Mouse (Mus musculus): Measurements from ENCODE around the gene Cnr2.

GRCm38 (mm10) chr4:135868996-135869395, 26.2 kb upstream of the Cnr2 start:
- TF ChIP-seq ZNF384 (IDR thresholded peaks at IDR 0.05; ENCODE audit: low read depth, low read length) (no peak), MAFK (IDR thresholded peaks at IDR 0.05; ENCODE audit: insufficient read depth, low read depth, low read length) (no peak), HCFC1 (IDR thresholded peaks at IDR 0.05; ENCODE audit: borderline replicate concordance, insufficient read depth, low read length) (no peak), ZC3H11A (IDR thresholded peaks at IDR 0.05; ENCODE audit: borderline replicate concordance, low read depth, low read length) (no peak)
